In the genomic region with DNA sequence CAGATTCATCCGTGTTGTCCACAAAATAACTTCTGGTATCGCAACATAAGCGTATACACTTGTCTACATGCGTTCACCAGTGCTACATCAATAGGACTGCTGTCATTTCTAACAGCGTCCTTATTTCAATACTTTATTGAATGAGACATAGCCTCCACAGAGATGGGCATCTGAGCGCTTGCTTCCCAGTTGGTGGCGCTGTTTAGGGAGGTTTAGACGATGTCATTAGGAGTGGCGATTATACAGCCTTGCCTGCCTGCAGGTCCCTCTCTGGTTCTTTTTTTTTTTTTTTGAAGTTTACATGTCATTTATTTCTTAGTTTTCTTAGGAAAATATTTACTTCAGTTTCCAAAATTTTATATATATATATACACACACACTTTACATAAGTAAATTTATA, we compare ENCODE assay signal across 11 mouse cellular contexts. TPM values are rescaled to one million over a fixed set of nuclear protein-coding genes. Genes with fewer than 3 reads are reported as not detected.
DNase-seq lines count a peak whose midpoint lies in the region; ATAC-seq and TF ChIP-seq lines count a peak whose summit lies in the region.
"Had no signal": no experiment of that assay in that cellular context is flagged by ENCODE, and none has a peak within 500 bp of the region (broad histone marks: within the 10 kb centered on the region; RNA-seq: fewer than 3 reads in every experiment).

No protein-coding gene starts in this region.

- H3K4me1 ChIP-seq in liver, adult 2 months (ENCODE audit: control insufficient read depth, insufficient read depth, low read length), result peaks cover 2% of the 10 kb centered on the region; the same call in 1 of the 2 replicates
- H3K4me1 ChIP-seq in liver, embryonic 12.5 days, result no peaks in the 10 kb centered on the region
- H3K4me1 ChIP-seq in bone marrow, adult 2 months (ENCODE audit: control insufficient read depth, insufficient read depth, low read length), result peaks cover 3% of the 10 kb centered on the region; the same call in 1 of the 2 replicates
- H3K4me1 ChIP-seq: limb, embryonic 15.5 days had no signal

- WGBS in liver, adult 2 months, result 92% methylated on average over 9 of the region's 9 CpGs
- WGBS in liver, embryonic 12.5 days (ENCODE audit: insufficient replicate concordance), result 89% methylated on average over 9 of the region's 9 CpGs
- 88% methylated on average over 9 of the region's 9 CpGs for WGBS in bone marrow, adult 2 months

- no peak overlapping the region for H3K4me3 ChIP-seq in liver, adult 2 months (ENCODE audit: insufficient read depth, low read depth, low read length)
- no peak overlapping the region for H3K4me3 ChIP-seq in liver, embryonic 12.5 days
- H3K4me3 ChIP-seq in bone marrow, adult 2 months (replicated peaks; ENCODE audit: control insufficient read depth, low read depth, low read length), result no peak overlapping the region
- H3K4me3 ChIP-seq: embryonic facial prominence, embryonic 10.5 days; limb, embryonic 15.5 days; myocyte had no signal

- no peaks in the 10 kb centered on the region for H3K27me3 ChIP-seq in liver, adult 2 months (ENCODE audit: control insufficient read depth, insufficient read depth, low read length)
- H3K27me3 ChIP-seq in liver, embryonic 12.5 days (replicated peaks), result no peaks in the 10 kb centered on the region
- H3K27me3 ChIP-seq: limb, embryonic 15.5 days had no signal

- peak; percentile 34; the same call in 1 of the 2 replicates for TF ChIP-seq CTCF in liver, adult 2 months (IDR thresholded peaks at IDR 0.05; ENCODE audit: low read depth, low read length)
- TF ChIP-seq CTCF in bone marrow, adult 2 months (IDR thresholded peaks at IDR 0.05; ENCODE audit: control insufficient read depth, insufficient read depth, low read length), result peak; percentile 25; the same call in 1 of the 2 replicates

- no peak for TF ChIP-seq POLR2A in liver, adult 2 months (IDR thresholded peaks at IDR 0.05; ENCODE audit: extremely low read depth, insufficient read depth, low read length)
- no peak for TF ChIP-seq POLR2A in bone marrow, adult 2 months (IDR thresholded peaks at IDR 0.05; ENCODE audit: borderline replicate concordance, control insufficient read depth, low read depth, low read length)

- no peak overlapping the region for H3K27ac ChIP-seq in liver, adult 2 months (replicated peaks; ENCODE audit: insufficient read depth, low read depth, low read length)
- H3K27ac ChIP-seq in liver, embryonic 12.5 days, result no peak overlapping the region
- H3K27ac ChIP-seq in bone marrow, adult 2 months (ENCODE audit: control insufficient read depth, insufficient read depth, low read depth, low read length, poor library complexity), result no peak overlapping the region
- H3K27ac ChIP-seq: embryonic facial prominence, embryonic 10.5 days; limb, embryonic 15.5 days had no signal

- H3K79me2 ChIP-seq in liver, adult 2 months (ENCODE audit: control insufficient read depth, insufficient read depth, low read length), result no peaks in the 10 kb centered on the region

- peaks cover 30% of the 10 kb centered on the region for H3K36me3 ChIP-seq in liver, adult 2 months (ENCODE audit: control insufficient read depth, insufficient read depth, low read length)
- peaks cover 45% of the 10 kb centered on the region for H3K36me3 ChIP-seq in liver, embryonic 12.5 days

- H3K9ac ChIP-seq in liver, adult 2 months (ENCODE audit: low read depth, low read length), result no peak overlapping the region
- H3K9ac ChIP-seq in liver, embryonic 12.5 days, result no peak overlapping the region
- H3K9ac ChIP-seq: limb, embryonic 15.5 days had no signal

- no peak for ATAC-seq in liver, embryonic 12.5 days

- H3K4me2 ChIP-seq in liver, embryonic 12.5 days, result no peak overlapping the region
- H3K4me2 ChIP-seq: limb, embryonic 15.5 days had no signal

- DNase-seq in embryo, embryonic 10 days (ENCODE audit: low spot score), result peak; percentile 53
- DNase-seq in embryo, embryonic 9.5 days (ENCODE audit: extremely low spot score), result no peak
- DNase-seq in liver, adult 2 months (ENCODE audit: extremely low read depth, low read depth, low spot score), result no peak
- DNase-seq in A20 (ENCODE audit: low read depth, low spot score), result peak; percentile 24
- no peak for DNase-seq in urinary bladder, adult 18-20 months (ENCODE audit: low spot score in 2 of 2)
- DNase-seq in urinary bladder, postnatal 25 days (ENCODE audit: low spot score), result no peak

- H3K9me3 ChIP-seq in liver, embryonic 12.5 days (replicated peaks), result no peaks in the 10 kb centered on the region
- H3K9me3 ChIP-seq: embryonic facial prominence, embryonic 10.5 days; limb, embryonic 15.5 days had no signal

RNA-seq across cellular contexts. Expression of gene Trmt1l, which starts 32.9 kb away (rescaled TPM):
- 15.9 TPM in 2 replicates for total RNA-seq in liver, adult 2 months (2014; rRNA removed)
- 8.3 and 9.6 TPM in 2 replicates for polyA plus RNA-seq in liver, adult 2 months (2012; rRNA removed)
- 29.7 and 31.6 TPM in 2 replicates for polyA plus RNA-seq in liver, embryonic 12.5 days (2016; fragmentation: Nextera tagmentation; extraction: Ambion mirVana)
- 12.9 and 25.7 TPM in 2 replicates for polyA plus RNA-seq in bone marrow, adult 2 months (2011; ENCODE audit: insufficient read depth, insufficient read length, low replicate concordance, missing spikeins)

RNA-seq across cellular contexts. Expression of gene Swt1, which starts 33.0 kb away (rescaled TPM):
- 20.2 and 27.0 TPM in 2 replicates for total RNA-seq in liver, adult 2 months (2014; rRNA removed)
- polyA plus RNA-seq in liver, adult 2 months (2012; rRNA removed), result 2.5 and 6.8 TPM in 2 replicates
- polyA plus RNA-seq in liver, embryonic 12.5 days (2016; fragmentation: Nextera tagmentation; extraction: Ambion mirVana), result 21.3 and 23.5 TPM in 2 replicates
- 9.1 and 11.1 TPM in 2 replicates for polyA plus RNA-seq in bone marrow, adult 2 months (2011; ENCODE audit: insufficient read depth, insufficient read length, low replicate concordance, missing spikeins)

RNA-seq across cellular contexts. Expression of gene Rnf2, which starts 39.5 kb away (rescaled TPM):
- total RNA-seq in liver, adult 2 months (2014; rRNA removed), result 19.7 and 21.8 TPM in 2 replicates
- 6.7 and 7.5 TPM in 2 replicates for polyA plus RNA-seq in liver, adult 2 months (2012; rRNA removed)
- polyA plus RNA-seq in liver, embryonic 12.5 days (2016; fragmentation: Nextera tagmentation; extraction: Ambion mirVana), result 35.2 and 35.4 TPM in 2 replicates
- 11.6 and 25.8 TPM in 2 replicates for polyA plus RNA-seq in bone marrow, adult 2 months (2011; ENCODE audit: insufficient read depth, insufficient read length, low replicate concordance, missing spikeins)

Comparison
In these comparisons a context has a peak if more than half of its experiments do, and no peak if none do; other contexts are left out.
1. DNase-seq: peak in embryo, embryonic 10 days (single experiment) and A20 (single experiment); none in embryo, embryonic 9.5 days (single experiment), liver, adult 2 months (single experiment), urinary bladder, adult 18-20 months (0 of 2) and urinary bladder, postnatal 25 days (single experiment).